Mouse (Mus musculus) midbrain, embryonic 12.5 days (tissue): ENCODE results near the gene Vwf. TPM values are rescaled to one million over a fixed set of nuclear protein-coding genes. Genes with fewer than 3 reads are reported as not detected.
A peak's percentile ranks its signal among the peaks of the same experiment; 100 is the strongest.

Experiments used
- ATAC-seq: fragments of 200-750 bp; cut with Nextera tagmentation; 2 replicates; pipeline ENCODE4 v1.8.0; 2017; ENCODE audit warnings: low read depth, moderate TSS enrichment, moderate library complexity; ENCODE audit not compliant: low FRiP score
- H3K27ac ChIP-seq: fragments of 300-500 bp; sonication (generic); replicated peaks from 2 replicates; pipeline ENCODE4 v1.5.1; 2016; ENCODE audit warnings: mild to moderate bottlenecking
- H3K27me3 ChIP-seq: fragments of 300-500 bp; sonication (generic); 2 replicates; pipeline ENCODE4 v1.6.1; 2016; ENCODE audit warnings: mild to moderate bottlenecking
- H3K36me3 ChIP-seq: fragments of 300-500 bp; sonication (generic); 2 replicates; pipeline ENCODE4 v1.6.1; 2016
- H3K4me1 ChIP-seq: fragments of 300-500 bp; sonication (generic); 2 replicates; pipeline ENCODE4 v1.6.1; 2016
- H3K4me2 ChIP-seq: fragments of 300-500 bp; sonication (generic); replicated peaks from 2 replicates; pipeline ENCODE4 v1.6.1; 2016; ENCODE audit warnings: mild to moderate bottlenecking, moderate library complexity
- H3K4me3 ChIP-seq: fragments of 300-500 bp; sonication (generic); 2 replicates; pipeline ENCODE4 v1.5.1; 2016; ENCODE audit warnings: mild to moderate bottlenecking
- H3K9ac ChIP-seq: fragments of 300-500 bp; sonication (generic); replicated peaks from 2 replicates; pipeline ENCODE4 v1.6.1; 2016; ENCODE audit warnings: mild to moderate bottlenecking, moderate library complexity
- H3K9me3 ChIP-seq: fragments of 300-500 bp; sonication (generic); 2 replicates; pipeline ENCODE4 v1.6.1; 2016; ENCODE audit warnings: mild to moderate bottlenecking
- WGBS: fragments of 180-500 bp; shearing (Covaris S2); methylation state at CpG from one replicate; pipeline ENCODE4 v1.1.7; 2016; 5-methylcytosine and 5-hydroxymethylcytosine counted together
- polyA plus RNA-seq: library from polyadenylated mRNA; unstranded; fragments of >200 nt; fragmentation: Nextera tagmentation; extraction: Ambion mirVana; gene quantifications from 2 replicates; pipeline ENCODE4 v1.2.1, GENCODE M21; 2016

The Vwf gene
- polyA plus RNA-seq, 1 experiment from 2014 or later: 15.3 TPM

GRCm38 (mm10) chr6:125657966-125658365 lies 111.4 kb downstream of the Vwf start:
- 83% methylated on average over 5 of the region's 5 CpGs for WGBS
- Histone ChIP-seq H3K4me2 (no peak overlapping the region), H3K4me3 (no peak overlapping the region), H3K36me3 (no peaks in the 10 kb centered on the region), H3K9me3 (no peaks in the 10 kb centered on the region), H3K27ac (no peak overlapping the region), H3K9ac (no peak overlapping the region), H3K27me3 (no peaks in the 10 kb centered on the region), H3K4me1 (no peaks in the 10 kb centered on the region)
- no peak for ATAC-seq

- no peaks in the 10 kb centered on the region for H3K36me3 ChIP-seq
These were observed 114.7 kb downstream of the Vwf start for GRCm38 (mm10) chr6:125661106-125661877.

GRCm38 (mm10) chr6:125663906-125664305 lies 117.3 kb downstream of the Vwf start:
- ATAC-seq: no peak
- Histone ChIP-seq H3K36me3 (no peaks in the 10 kb centered on the region), H3K9ac (no peak overlapping the region), H3K4me2 (no peak overlapping the region), H3K27me3 (no peaks in the 10 kb centered on the region), H3K9me3 (no peaks in the 10 kb centered on the region), H3K4me3 (no peak overlapping the region), H3K27ac (no peak overlapping the region), H3K4me1 (no peaks in the 10 kb centered on the region)
- 87% methylated on average over 2 of the region's 2 CpGs for WGBS

More at GRCm38 (mm10) chr6:125661106-125661877, 114.7 kb downstream of the Vwf start:
- no peak overlapping the region for H3K4me3 ChIP-seq
- ATAC-seq: no peak
- H3K9me3 ChIP-seq: no peaks in the 10 kb centered on the region
- no peak overlapping the region for H3K4me2 ChIP-seq
- no peaks in the 10 kb centered on the region for H3K27me3 ChIP-seq
- H3K9ac ChIP-seq: no peak overlapping the region
- no peaks in the 10 kb centered on the region for H3K4me1 ChIP-seq
- no peak overlapping the region for H3K27ac ChIP-seq
- WGBS: 44% methylated on average over 14 of the region's 14 CpGs

GRCm38 (mm10) chr6:125671835-125672234 lies 125.3 kb downstream of the Vwf start:
- 84% methylated on average over 3 of the region's 3 CpGs for WGBS
- Histone ChIP-seq H3K9ac (no peak overlapping the region), H3K4me1 (no peaks in the 10 kb centered on the region), H3K4me2 (no peak overlapping the region), H3K9me3 (no peaks in the 10 kb centered on the region), H3K4me3 (no peak overlapping the region), H3K27ac (no peak overlapping the region), H3K27me3 (no peaks in the 10 kb centered on the region), H3K36me3 (no peaks in the 10 kb centered on the region)
- ATAC-seq: no peak

- no peak overlapping the region for H3K4me3 ChIP-seq
- no peaks in the 10 kb centered on the region for H3K27me3 ChIP-seq
- no peaks in the 10 kb centered on the region for H3K9me3 ChIP-seq
- H3K9ac ChIP-seq: no peak overlapping the region
- no peaks in the 10 kb centered on the region for H3K36me3 ChIP-seq
- no peak overlapping the region for H3K27ac ChIP-seq
- no peaks in the 10 kb centered on the region for H3K4me1 ChIP-seq
- WGBS: 68% methylated on average over 1 of the region's 1 CpGs
- no peak for ATAC-seq
- H3K4me2 ChIP-seq: no peak overlapping the region
These were observed 131.9 kb downstream of the Vwf start for GRCm38 (mm10) chr6:125678492-125678891.

- H3K4me3 ChIP-seq: no peak overlapping the region
- H3K4me2 ChIP-seq: no peak overlapping the region
- ATAC-seq: no peak
- no peak overlapping the region for H3K27ac ChIP-seq
- no peaks in the 10 kb centered on the region for H3K9me3 ChIP-seq
- WGBS: 90% methylated on average over 11 of the region's 11 CpGs
- H3K27me3 ChIP-seq: no peaks in the 10 kb centered on the region
- H3K4me1 ChIP-seq: no peaks in the 10 kb centered on the region
- H3K36me3 ChIP-seq: no peaks in the 10 kb centered on the region
- H3K9ac ChIP-seq: no peak overlapping the region
These were observed 134.0 kb downstream of the Vwf start for GRCm38 (mm10) chr6:125680613-125681012.

- no peaks in the 10 kb centered on the region; the same call in 1 of the 2 replicates for H3K27me3 ChIP-seq
- H3K36me3 ChIP-seq: no peaks in the 10 kb centered on the region
- H3K4me2 ChIP-seq: no peak overlapping the region
- no peak overlapping the region for H3K27ac ChIP-seq
- no peak overlapping the region for H3K9ac ChIP-seq
- H3K9me3 ChIP-seq: no peaks in the 10 kb centered on the region
- peaks cover 6% of the 10 kb centered on the region; the same call in 1 of the 2 replicates for H3K4me1 ChIP-seq
- ATAC-seq: no peak
- H3K4me3 ChIP-seq: no peak overlapping the region
These were observed 138.8 kb downstream of the Vwf start for GRCm38 (mm10) chr6:125685420-125685819.

GRCm38 (mm10) chr6:125687986-125688385 lies 141.4 kb downstream of the Vwf start:
- H3K9ac ChIP-seq: no peak overlapping the region
- ATAC-seq: no peak

GRCm38 (mm10) chr6:125690057-125690703 lies 143.6 kb downstream of the Vwf start, which contains the start of gene Ano2:
TSS of gene Ano2 (plus strand) at chr6:125690419.
- whole genome bisulfite sequencing: 3% methylated on average over 20 of the region's 20 CpGs
- peak; percentile 56 for ATAC-seq
- H3K9ac ChIP-seq: peak within 1 kb of the TSS; percentile 32
- H3K4me1 ChIP-seq: peaks cover 6% of the 10 kb centered on the region; the same call in 1 of the 2 replicates
- no peaks in the 10 kb centered on the region for H3K36me3 ChIP-seq
- H3K9me3 ChIP-seq: no peaks in the 10 kb centered on the region
- peak within 1 kb of the TSS; percentile 31 for H3K4me3 ChIP-seq
- no peak within 1 kb of the TSS for H3K27ac ChIP-seq
- no peaks in the 10 kb centered on the region; the same call in 1 of the 2 replicates for H3K27me3 ChIP-seq
- peak within 1 kb of the TSS; percentile 61 for H3K4me2 ChIP-seq

More at GRCm38 (mm10) chr6:125687986-125688385, 141.4 kb downstream of the Vwf start:
- H3K9me3 ChIP-seq: no peaks in the 10 kb centered on the region
- WGBS: 78% methylated on average over 1 of the region's 1 CpGs
- H3K27ac ChIP-seq: no peak overlapping the region
- peaks cover 6% of the 10 kb centered on the region; the same call in 1 of the 2 replicates for H3K4me1 ChIP-seq
- no peak overlapping the region for H3K4me3 ChIP-seq
- H3K27me3 ChIP-seq: no peaks in the 10 kb centered on the region; the same call in 1 of the 2 replicates
- H3K4me2 ChIP-seq: no peak overlapping the region
- H3K36me3 ChIP-seq: no peaks in the 10 kb centered on the region

GRCm38 (mm10) chr6:125701146-125701545 lies 154.6 kb downstream of the Vwf start:
- Histone ChIP-seq H3K27me3 (no peaks in the 10 kb centered on the region), H3K36me3 (no peaks in the 10 kb centered on the region), H3K4me3 (no peak overlapping the region), H3K4me2 (no peak overlapping the region), H3K9me3 (no peaks in the 10 kb centered on the region; the same call in 1 of the 2 replicates), H3K27ac (no peak overlapping the region), H3K4me1 (no peaks in the 10 kb centered on the region), H3K9ac (no peak overlapping the region)
- WGBS: 88% methylated on average over 2 of the region's 2 CpGs
- no peak for ATAC-seq

GRCm38 (mm10) chr6:125711261-125711660 lies 164.7 kb downstream of the Vwf start:
- Histone ChIP-seq H3K27ac (no peak overlapping the region), H3K4me3 (no peak overlapping the region), H3K9ac (no peak overlapping the region), H3K4me1 (no peaks in the 10 kb centered on the region), H3K4me2 (no peak overlapping the region), H3K9me3 (no peaks in the 10 kb centered on the region), H3K36me3 (no peaks in the 10 kb centered on the region), H3K27me3 (no peaks in the 10 kb centered on the region)
- ATAC-seq: no peak
- WGBS: 92% methylated on average over 16 of the region's 16 CpGs

- H3K9ac ChIP-seq: no peak overlapping the region
- H3K36me3 ChIP-seq: no peaks in the 10 kb centered on the region
- 88% methylated on average over 2 of the region's 2 CpGs for WGBS
- no peak for ATAC-seq
- H3K4me3 ChIP-seq: no peak overlapping the region
- H3K27me3 ChIP-seq: no peaks in the 10 kb centered on the region
- H3K4me2 ChIP-seq: no peak overlapping the region
- H3K9me3 ChIP-seq: no peaks in the 10 kb centered on the region
- H3K27ac ChIP-seq: no peak overlapping the region
- H3K4me1 ChIP-seq: no peaks in the 10 kb centered on the region
These were observed 179.8 kb downstream of the Vwf start for GRCm38 (mm10) chr6:125726408-125726807.
